Mouse (Mus musculus): ENCODE data around the gene Kansl1.

The Kansl1 gene

DNA sequence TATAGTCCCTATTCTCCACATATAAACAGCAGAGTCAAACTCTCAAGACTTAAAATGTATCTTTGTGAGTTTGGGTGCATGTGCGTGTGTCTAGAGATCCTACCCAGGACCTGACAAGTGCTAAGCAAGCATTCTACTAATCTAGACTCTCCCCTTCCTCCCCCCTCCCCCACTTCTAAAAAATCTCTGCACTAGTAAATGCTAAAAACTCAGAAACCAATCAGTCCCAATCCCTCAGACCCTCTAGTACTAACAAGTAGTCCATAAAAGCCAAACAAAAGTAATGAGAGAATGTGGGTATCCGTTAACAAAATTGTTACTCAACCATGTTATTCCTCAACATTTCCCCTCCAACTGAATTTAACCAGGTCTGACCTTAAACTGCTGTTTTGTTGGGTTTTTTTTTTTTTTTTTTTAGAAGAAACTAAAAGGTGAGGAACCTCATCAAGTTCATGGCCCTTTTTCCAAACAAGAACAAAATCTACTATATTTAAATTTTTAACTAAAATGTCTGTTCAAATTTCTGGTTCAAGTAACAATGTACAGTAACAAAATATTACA, 32.2 kb downstream of the Kansl1 start:
- no peak for DNase-seq

DNA sequence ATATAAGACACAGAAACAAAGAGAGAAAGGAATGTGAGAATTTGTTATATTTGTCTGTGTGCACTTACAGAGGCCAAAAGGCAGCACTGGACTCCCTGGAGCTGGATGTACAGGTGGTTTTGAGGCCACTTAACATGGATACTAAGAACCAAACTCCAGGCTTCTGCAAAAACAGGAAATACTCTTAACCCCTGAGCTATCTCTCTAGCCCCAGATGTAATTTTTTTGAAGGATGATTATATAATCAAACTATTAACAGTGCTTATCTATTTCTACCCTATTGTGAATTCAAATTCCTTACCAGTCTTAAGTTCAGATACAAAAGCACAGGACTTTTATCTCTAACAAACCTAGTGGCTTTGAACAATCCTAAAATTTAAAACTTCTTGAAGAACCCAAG, 32.9 kb downstream of the Kansl1 start:
- no peak for DNase-seq

DNA sequence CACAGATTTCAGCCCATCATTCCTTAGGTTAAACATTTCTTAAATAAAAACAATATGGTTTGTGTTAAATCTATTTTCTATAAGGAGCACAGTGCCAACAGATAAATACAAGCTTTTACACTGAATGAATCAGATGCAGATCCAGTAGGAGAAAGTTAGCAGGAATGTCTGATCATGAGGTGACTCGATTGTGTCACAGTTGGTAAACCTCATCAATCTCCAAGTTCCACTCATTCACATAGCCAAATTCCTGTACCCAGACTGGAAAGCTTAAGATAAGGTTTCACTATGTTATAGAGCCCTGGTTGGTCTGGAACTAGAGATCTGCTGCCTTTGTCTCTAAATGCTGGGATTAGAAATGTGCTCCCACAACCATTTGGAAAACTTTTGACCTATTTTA, 33.5 kb downstream of the Kansl1 start:
- DNase-seq = no peak

DNA sequence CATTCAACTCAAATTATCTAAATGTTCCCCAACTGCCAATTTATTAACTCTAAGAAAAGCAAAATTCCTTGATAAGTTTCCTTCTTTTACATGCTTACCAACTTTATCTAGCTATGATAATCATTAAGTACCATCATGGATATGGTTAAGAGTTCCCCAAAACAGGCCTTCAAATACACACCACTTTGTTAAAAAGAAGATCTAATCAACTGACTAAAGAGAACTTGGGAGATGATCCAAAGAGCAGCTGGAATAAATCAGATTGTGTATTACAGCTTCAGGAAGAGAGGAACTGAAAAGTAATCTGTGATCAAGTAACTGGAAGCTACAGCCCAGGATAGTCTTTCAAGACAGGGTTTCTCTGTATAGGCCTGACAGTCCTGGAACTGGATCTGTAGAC, 36.4 kb downstream of the Kansl1 start:
- DNase-seq = no peak

DNA sequence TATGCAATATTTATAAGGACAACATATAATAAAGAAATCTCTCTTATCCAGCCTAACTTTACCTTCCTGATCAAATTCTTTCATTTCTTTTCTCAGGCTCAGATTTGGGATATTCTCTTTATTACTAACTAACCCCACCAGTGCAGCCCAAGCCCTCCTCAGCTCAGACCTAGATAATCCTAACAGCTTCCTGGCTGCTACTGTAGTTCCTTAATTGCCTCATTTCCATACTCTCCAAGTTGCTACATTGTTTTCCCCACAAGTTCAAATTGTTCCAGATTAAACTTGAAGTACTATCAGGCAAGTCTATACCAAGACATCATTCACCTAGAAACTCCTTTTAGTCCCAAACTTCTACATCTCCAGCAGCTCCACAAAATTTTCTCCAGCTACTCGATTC, 36.9 kb downstream of the Kansl1 start:
- no peak for DNase-seq

DNA sequence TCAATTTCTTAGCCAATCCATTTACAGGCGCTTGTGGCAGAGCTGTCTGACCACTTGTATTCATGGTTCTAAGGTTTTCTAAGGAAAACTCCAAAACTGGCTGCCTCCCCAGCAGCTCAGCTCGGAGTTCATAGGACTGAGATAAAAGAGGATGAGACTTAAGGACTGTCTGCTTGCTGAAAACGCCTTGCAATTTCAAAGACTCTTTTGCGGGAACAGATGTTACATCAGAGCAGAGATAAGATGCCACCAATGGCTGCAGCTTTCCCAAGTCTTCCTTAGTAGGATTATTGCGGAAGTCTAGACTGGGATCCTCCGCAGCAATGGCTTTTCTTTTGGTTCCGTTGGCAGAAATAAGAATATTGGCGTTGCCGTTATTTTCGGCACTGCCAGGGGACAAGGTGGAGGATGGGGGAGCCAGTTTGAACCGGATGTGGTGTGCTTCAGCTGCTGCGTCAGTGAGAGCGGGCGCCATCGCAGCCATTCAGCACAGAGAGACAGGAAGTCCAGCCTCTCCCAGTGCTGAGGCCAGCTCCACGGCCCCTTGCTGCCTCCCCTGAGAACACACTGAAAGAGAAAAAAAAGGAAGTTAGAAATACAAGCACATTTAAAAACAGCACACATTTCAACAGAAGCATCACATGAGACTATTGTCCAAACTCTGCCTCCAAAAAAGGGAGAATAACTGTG, 43.8 kb downstream of the Kansl1 start:
- DNase-seq = no peak

DNA sequence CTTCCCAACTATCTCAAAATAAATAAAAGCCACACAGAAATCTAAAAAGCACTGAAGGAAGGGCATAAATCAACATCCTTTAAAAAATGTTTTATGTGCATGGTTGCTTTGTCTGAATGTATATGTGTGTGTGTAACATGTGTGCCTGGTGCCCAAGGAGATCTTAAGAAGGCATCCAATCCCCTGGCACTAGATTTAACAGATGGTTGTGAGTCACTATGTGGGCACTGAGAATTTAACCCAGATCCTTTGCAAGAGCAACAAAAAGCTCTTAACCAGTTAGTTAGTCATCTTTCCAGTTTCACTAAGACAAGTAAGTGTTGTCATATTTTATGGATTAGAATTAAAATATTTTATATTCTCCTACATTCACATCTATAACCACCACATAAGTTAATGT, 56.4 kb downstream of the Kansl1 start:
- DNase-seq = no peak

DNA sequence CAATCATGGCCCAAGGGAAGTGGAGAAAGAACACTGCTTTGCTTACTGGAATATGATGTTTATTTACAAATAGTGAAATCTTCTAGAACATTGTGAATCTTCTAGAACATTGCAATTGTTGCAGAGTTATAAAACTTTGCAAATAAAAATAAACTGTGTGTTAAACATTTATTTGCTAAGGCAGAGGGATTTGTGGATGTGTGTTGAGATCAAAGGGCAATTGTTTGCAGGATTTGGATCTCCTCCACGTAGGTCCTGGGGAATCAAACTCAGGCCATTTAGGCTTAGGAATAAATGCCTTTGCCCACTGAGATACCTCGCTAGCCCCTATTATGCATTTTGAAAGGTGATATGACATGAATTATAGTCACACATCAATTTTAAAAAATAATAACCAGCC, 61.3 kb downstream of the Kansl1 start:
- no peak for DNase-seq

DNA sequence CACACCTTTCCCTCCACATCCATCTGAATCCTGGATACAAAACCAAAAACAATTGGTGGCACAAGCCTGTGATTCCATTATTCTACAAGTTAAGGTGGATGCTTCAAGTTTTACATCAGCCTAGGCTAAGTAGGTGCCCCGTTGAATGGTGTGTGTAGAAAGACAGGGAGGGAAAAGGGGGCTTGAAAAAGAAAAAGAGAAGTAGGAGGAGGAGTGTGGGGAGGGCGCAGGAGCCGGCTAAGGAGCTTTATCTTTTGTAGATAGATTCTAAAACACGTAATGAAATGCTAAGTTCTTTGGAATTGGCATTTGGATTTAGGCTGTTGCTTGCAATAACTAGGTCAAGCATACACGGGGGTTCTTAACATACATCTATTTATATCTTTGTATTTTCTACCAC, 67.7 kb downstream of the Kansl1 start:
- DNase-seq = no peak

DNA sequence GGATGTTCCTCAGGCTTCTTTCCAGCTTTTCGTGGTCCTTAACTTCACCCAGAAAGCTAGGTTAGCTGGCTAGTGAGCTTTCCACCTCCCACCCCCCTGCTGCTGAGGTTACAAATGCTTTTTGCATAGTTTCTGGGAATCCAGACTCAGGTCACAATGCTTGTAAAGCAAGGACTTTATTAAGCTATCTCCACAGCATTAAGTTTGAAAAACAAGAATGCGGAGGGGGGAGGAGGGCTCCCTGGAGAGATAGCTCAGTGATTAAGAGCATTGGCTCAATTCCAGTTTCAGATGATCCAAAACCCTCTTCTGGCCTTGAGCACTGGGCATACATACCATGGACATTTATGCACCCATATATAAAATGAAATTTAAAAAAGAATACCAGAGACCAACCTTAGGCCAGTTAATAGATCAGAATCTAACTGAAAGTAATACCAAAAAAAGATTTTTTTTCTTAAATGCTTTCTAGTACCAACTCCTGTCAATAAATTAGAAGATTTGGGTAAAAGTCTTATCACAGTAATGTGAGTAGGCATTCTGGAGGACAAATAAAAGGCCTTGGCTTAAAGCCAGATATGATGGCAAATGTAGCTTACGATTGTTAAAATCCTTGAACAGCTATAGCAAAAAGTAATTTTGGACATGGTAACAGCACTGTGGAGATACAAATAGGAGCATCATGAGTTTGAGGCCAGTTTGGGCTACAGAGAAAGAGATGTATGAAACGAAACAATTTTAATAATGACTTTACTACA, 69.0 kb downstream of the Kansl1 start:
- no peak for DNase-seq

DNA sequence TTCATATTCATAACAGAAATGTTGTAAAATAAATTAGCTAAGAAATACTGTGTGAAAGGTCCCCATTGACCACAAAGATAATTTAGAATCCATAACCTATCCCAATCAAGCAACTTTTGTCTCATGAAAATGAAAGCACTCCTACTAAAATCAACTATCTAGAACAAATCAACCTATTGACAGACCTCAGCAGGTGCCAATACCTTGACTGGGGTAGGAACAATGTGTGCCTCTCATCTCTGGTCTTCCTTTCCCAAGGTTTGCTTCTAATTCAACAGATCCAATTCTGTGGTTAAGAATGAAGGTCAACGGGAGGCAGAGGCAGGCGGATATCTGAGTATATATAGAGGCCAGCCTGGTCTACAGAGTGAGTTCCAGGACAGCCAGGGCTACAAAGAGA, 73.0 kb downstream of the Kansl1 start:
- DNase-seq = no peak

DNA sequence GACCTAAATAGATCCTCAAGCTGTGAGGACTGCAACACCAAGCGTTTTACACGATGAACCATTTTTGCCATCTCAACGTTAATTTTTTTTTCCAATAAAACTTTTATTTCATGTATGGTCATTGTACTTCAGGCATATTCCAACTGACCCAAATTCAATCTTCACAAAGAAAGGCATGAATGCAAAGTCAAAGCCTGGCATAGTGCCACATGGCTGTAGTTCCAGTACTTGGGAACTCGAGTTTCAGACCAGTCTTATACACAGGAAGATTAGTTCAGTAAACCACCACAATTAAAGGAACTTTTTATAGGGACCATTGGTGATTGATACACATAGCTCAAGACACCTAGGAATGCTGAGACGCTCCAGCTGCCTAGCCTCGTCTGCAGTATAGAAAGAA, 75.5 kb downstream of the Kansl1 start:
- no peak for DNase-seq

DNA sequence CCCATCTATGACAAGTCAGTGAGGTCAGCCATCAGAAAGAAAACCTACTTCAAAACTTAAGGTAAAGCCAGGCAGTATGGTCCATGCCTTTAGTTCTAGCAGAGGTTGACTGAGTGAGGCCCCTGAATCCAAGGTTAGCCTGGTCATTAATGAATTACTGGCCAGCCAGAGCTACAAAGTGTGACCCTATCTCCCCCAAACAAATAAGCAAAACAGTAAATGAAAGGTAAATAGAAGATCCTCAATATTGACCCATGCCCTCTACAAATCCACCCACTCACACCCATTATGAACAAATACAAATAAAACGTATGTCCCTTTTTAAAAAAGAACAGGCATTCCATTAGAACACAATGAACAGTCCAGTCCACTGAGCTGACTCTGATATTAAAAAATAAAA, 76.5 kb downstream of the Kansl1 start:
- DNase-seq = no peak

DNA sequence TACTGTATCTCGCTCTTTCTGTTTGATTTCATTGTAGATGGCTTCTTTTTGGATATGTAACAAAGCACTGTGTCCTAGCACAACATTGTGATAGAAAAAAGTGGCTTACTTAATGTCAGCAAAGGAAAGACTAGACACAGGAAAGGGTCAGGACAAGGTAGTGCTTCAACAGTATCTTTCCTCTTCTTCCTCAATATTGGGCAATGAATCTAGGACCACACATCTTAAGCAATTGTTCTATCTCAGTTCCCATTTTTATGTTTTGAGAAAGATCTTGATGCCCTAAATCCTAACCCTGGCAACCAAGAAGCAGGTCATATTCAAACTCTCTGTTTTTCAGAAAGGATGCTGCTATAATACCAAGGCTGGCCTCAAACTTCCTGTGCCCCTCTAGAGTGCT, 81.4 kb downstream of the Kansl1 start:
- no peak for DNase-seq

DNA sequence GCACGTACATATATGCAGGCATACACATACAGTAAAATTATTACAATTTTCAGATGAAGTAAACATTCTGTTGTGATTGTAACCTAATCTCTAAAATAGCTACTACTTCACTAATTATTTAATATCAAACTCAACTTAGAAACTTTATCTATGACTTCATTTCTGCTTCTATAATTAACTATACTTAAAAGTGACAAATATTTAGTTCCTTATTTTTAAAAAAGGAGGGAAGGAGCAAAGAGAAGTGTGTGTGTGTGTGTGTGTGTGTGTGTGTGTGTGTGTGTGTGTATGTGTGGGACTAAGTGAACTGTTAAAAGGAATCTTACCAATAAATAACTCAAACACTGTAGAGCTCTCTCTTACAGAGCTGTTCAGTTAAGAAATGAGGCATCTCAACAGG, 82.1 kb downstream of the Kansl1 start:
- no peak for DNase-seq

DNA sequence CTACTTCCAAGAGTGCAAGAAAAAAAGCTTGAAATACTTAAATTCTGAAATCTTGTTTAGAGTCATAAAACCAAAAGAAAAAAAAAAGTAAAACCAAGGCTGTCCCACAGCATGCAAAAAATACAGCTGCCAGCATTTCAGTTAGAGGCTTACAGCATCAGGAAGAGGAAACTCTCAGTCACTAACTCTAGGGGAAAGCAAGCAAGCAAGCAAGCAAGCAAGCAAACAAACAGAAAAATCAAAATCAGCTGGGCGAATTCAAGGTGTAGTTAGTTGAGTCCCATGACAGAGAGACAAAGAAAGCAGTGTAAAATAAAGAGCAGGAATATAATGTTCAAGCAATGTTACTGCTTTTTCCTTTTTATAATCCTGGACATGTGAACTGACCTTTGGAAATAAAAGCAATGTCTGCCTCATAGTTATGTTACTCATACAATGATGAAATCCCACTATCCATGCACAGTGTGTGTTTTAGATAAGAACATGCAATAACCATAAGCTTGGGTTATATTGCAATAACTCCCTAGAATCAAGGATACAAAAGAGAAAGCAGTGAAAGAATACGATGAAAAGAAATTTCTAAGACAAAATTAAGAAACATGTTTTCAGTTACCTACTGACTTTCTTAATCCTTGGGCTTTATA, 85.4 kb downstream of the Kansl1 start:
- DNase-seq = no peak

DNA sequence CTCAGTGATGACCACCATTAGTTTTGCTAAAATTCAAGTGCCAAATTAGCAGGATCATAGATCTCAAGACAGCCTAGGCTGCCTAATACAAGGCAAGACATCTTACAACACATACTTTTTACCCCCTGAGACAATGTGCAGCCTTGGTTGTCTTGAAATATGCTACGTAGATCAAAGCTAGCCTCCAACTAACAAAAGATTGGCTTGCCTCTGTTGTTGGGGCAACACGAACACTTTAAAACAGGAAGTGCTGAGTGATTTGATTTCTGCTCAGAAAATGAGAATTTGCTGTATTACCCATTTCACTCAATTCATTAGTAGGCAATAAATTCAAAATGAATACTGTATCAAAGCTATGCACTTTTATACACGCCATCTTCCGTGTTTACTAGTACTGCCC, 86.8 kb downstream of the Kansl1 start:
- no peak for DNase-seq

DNA sequence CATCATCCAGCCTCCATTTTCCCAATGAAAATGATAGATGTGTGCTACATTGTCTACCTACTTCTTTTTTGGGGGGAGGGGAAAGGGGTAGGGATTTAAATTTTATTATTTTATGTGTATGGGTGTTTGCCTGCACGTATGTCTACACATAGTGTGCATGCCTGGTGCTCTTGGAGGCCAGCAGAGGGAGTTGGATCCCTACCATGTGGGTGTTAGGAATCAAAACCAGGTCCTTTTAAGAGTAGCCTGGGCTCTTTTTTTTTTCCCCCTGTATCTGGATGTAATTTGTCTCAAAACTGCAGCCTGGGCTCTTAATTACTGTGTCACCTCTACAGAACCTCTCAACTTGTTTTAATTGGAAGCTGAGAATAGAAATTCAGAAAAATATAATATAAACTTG, 89.0 kb downstream of the Kansl1 start:
- no peak for DNase-seq

DNA sequence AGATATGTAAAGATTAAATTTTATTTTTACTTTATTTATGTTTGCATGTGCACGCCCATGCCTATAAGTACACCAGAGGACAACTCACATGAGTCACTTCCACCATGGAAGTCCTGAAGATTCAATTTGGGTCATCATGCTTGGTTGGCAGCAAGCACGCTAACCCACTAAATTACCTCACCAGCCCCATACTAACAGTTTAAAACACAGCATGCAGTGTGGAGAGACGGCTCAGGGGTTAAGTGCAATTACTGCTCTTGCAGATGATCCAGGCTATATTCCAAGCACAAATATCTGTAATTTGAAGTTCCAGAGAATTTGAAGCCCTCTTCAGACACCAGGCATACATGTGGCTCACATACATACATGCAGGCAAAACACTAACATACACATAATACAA, 92.4 kb downstream of the Kansl1 start:
- no peak for DNase-seq

DNA sequence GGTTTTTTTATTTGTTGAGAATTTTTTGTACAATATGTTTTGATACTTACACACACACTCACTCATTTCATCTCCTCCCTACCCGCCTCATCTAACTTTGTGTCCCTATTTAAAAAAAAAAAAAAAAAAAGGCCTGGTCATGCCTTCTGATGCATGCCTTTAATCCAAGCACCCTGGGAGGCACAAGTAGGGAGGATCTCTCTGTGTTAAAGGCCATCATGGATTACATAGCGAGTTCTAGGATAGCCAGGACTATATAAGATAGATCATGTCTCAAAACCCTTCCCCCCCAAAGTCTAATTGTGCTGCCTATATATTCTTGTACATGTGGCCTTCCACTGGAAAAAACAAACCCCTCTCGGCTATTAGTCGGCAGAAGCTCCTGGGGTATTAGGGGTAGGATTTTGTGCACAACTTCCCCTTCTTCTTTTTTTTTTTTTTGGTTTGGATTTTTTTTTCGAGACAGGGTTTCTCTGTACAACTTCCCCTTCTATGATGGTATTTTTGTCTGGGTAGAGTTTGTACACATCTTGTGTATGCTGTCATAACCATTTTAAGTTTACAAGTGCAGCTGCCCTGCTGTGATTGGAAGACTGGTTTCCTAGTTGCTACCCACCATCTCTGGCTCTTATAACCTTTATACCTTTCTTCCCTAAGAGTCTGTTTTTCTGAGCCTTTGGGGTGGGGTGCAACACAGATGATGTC, 101.0 kb downstream of the Kansl1 start:
- no peak for DNase-seq

DNA sequence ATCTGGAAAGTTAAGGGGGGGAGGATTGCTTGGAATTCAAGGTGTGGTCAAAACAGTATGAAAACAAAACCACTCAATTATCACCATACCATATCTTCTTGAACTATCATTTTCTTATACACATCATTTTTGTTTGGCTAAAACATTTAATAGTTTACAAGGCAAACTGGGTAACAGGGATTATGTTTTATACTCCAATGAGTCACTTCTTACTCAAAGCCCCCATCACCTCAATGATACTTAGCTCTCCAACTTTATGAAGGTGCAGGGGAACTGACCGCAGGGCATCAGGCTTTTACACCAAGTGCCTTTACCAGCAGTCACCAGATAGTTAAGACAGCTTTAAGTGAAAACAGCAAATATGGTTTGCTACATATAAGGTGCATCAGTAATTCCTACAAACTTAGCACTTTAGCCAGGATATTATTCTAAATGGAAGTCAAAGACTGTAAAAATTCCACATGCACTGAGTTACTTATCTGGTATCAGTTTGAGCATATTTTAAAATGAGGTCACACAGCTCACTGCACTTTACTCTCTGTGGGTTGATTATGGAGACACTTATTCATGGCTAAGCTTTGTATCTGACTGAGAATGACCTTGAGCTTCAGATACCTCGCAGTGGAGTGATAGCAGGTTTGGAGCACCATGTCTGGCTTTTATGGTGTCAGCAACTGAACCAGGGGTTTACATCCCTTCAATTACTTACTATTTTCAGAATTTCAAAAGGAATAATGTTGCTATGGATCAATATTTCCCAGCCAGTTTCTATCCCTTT, 104.6 kb downstream of the Kansl1 start:
- no peak for DNase-seq

DNA sequence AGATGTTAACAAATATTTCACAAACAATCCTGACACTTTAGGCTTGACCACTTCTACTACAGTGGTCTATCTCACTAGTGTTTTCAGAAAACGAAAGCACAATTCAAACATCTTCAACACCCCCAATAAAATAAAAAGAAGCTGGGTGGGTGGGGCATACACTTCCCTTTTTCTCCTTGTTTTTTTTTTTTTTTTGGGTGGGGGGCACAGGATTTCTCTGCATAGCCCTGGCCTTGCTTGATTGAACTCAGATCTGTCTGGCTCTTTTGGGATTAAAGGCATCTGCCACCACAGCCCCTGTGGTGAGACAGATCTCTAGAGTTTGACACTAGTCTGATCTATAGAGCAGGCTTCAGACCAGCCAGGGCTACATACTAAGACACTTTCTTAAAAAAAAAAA, 106.0 kb downstream of the Kansl1 start:
- no peak for DNase-seq

DNA sequence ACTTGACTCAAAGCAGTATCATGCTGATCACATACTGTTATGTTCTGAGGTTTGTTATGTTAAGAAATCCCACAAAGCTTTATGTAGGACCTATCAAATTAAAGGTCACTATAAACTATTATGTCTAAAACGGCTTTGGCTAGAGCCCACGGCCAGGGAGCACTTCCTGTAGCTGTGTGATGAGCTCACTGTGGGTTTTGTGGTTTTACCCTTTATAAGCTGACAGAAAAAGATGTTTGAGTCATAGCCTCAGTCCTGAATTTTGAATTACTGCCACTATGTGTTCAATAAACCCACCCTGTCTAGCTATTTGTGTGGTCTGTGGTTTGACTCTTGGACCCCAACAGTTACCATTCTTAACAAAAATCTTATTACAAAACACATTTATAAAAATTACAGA, 106.9 kb downstream of the Kansl1 start:
- DNase-seq = no peak
